10 mouse cellular contexts compared by ENCODE assay signal in genomic region chr11:96354801-96355311, GRCm38 (mm10). TPM values are rescaled to one million over a fixed set of nuclear protein-coding genes. Genes with fewer than 3 reads are reported as not detected.
A peak's percentile ranks its signal among the peaks of the same experiment; 100 is the strongest.
DNase-seq lines count a peak whose midpoint lies in the region; ATAC-seq and TF ChIP-seq lines count a peak whose summit lies in the region.
"Had no signal": no experiment of that assay in that cellular context is flagged by ENCODE, and none has a peak within 500 bp of the region (broad histone marks: within the 10 kb centered on the region; RNA-seq: fewer than 3 reads in every experiment).

No protein-coding gene starts in this region.

- H3K4me3 ChIP-seq in gastrocnemius, adult 2 months, result peak overlapping the region; percentile 69
- peak overlapping the region; percentile 9; the same call in 1 of the 2 replicates for H3K4me3 ChIP-seq in midbrain, embryonic 11.5 days (ENCODE audit: low read depth, low read length)
- no peak overlapping the region for H3K4me3 ChIP-seq in midbrain, postnatal 0 days (ENCODE audit: low read depth, low read length)
- H3K4me3 ChIP-seq in intestine, postnatal 0 days (ENCODE audit: low read depth, low read length), result peak overlapping the region; percentile 58
- peak overlapping the region; percentile 41 for H3K4me3 ChIP-seq in stomach, embryonic 15.5 days (replicated peaks)

- no peaks in the 10 kb centered on the region for H3K9me3 ChIP-seq in midbrain, embryonic 11.5 days (ENCODE audit: control insufficient read depth, low read length)
- 0 out of 2 replicates have a peak, but pooled peaks cover 4% of the 10 kb centered on the region for H3K9me3 ChIP-seq in midbrain, postnatal 0 days (ENCODE audit: low read length)
- no peaks in the 10 kb centered on the region for H3K9me3 ChIP-seq in intestine, postnatal 0 days (ENCODE audit: control insufficient read depth)
- H3K9me3 ChIP-seq in stomach, embryonic 15.5 days, result no peaks in the 10 kb centered on the region

- intact Hi-C loops in gastrocnemius, adult 2 months (cut with DNase I), result loop anchor here (5.0 kb wide), 2 partner anchors 43 to 52 kb away; no protein-coding TSS in a partner anchor

- H3K9ac ChIP-seq in midbrain, embryonic 11.5 days (ENCODE audit: low read length), result no peak overlapping the region
- no peak overlapping the region for H3K9ac ChIP-seq in midbrain, postnatal 0 days (replicated peaks; ENCODE audit: low read length, poor library complexity, severe bottlenecking)
- no peak overlapping the region; the same call in 1 of the 2 replicates for H3K9ac ChIP-seq in intestine, postnatal 0 days (ENCODE audit: low read depth, low read length)
- H3K9ac ChIP-seq in stomach, embryonic 15.5 days, result peak overlapping the region; percentile 37; the same call in 1 of the 2 replicates

- DNase-seq in gastrocnemius, adult 2 months, result no peak
- DNase-seq in gastrocnemius, postnatal 25 days, result no peak
- DNase-seq in midbrain, embryonic 11.5 days (ENCODE audit: low spot score, missing footprints), result peak; percentile 92
- DNase-seq in midbrain, postnatal 0 days (ENCODE audit: low spot score), result no peak
- DNase-seq in thymus, postnatal 25 days, result no peak
- DNase-seq in thymus, postnatal 10 days (ENCODE audit: low spot score in 2 of 2), result no peak
- DNase-seq: cerebellum, postnatal 14 days had no signal

- peaks cover 91% of the 10 kb centered on the region for H3K27me3 ChIP-seq in midbrain, embryonic 11.5 days (ENCODE audit: control insufficient read depth, insufficient read depth, low read length)
- peaks cover 77% of the 10 kb centered on the region for H3K27me3 ChIP-seq in midbrain, postnatal 0 days (ENCODE audit: insufficient read depth, low read length)
- peaks cover 24% of the 10 kb centered on the region for H3K27me3 ChIP-seq in intestine, postnatal 0 days (replicated peaks; ENCODE audit: control insufficient read depth, insufficient read depth, low read length)
- H3K27me3 ChIP-seq in stomach, embryonic 15.5 days (replicated peaks), result peaks cover 4% of the 10 kb centered on the region; the same call in 1 of the 2 replicates

- no peak for TF ChIP-seq CTCF in gastrocnemius, adult 2 months (IDR thresholded peaks at IDR 0.05)
- TF ChIP-seq CTCF in midbrain, postnatal 0 days (IDR thresholded peaks at IDR 0.05), result no peak
- no peak for TF ChIP-seq CTCF in intestine, postnatal 0 days (IDR thresholded peaks at IDR 0.05; ENCODE audit: low read depth)

- peak overlapping the region; percentile 29 for H3K4me2 ChIP-seq in midbrain, embryonic 11.5 days
- no peak overlapping the region for H3K4me2 ChIP-seq in midbrain, postnatal 0 days (ENCODE audit: low read depth, low read length, poor library complexity, severe bottlenecking)
- H3K4me2 ChIP-seq in intestine, postnatal 0 days (replicated peaks; ENCODE audit: low read depth), result peak overlapping the region; percentile 63
- H3K4me2 ChIP-seq in stomach, embryonic 15.5 days, result peak overlapping the region; percentile 72

- WGBS in midbrain, embryonic 11.5 days, result 2% methylated on average over 9 of the region's 9 CpGs
- WGBS in midbrain, postnatal 0 days, result 6% methylated on average over 9 of the region's 9 CpGs
- 21% methylated on average over 9 of the region's 9 CpGs for WGBS in intestine, postnatal 0 days
- 13% methylated on average over 9 of the region's 9 CpGs for WGBS in stomach, embryonic 15.5 days

- no peaks in the 10 kb centered on the region for H3K4me1 ChIP-seq in midbrain, embryonic 11.5 days (ENCODE audit: control insufficient read depth, insufficient read depth, low read length)
- no peaks in the 10 kb centered on the region for H3K4me1 ChIP-seq in midbrain, postnatal 0 days (ENCODE audit: insufficient read depth, low read length)
- H3K4me1 ChIP-seq in intestine, postnatal 0 days (replicated peaks; ENCODE audit: control insufficient read depth, insufficient read depth, low read length), result 0 out of 2 replicates have a peak, but pooled peaks cover under 1% of the 10 kb centered on the region
- H3K4me1 ChIP-seq in stomach, embryonic 15.5 days, result peaks cover 19% of the 10 kb centered on the region; the same call in 1 of the 2 replicates

- no peaks in the 10 kb centered on the region for H3K36me3 ChIP-seq in midbrain, embryonic 11.5 days (ENCODE audit: control insufficient read depth, insufficient read depth, low read length)
- no peaks in the 10 kb centered on the region for H3K36me3 ChIP-seq in midbrain, postnatal 0 days (ENCODE audit: insufficient read depth, low read length)
- no peaks in the 10 kb centered on the region for H3K36me3 ChIP-seq in intestine, postnatal 0 days (ENCODE audit: control insufficient read depth, insufficient read depth)
- H3K36me3 ChIP-seq in stomach, embryonic 15.5 days, result no peaks in the 10 kb centered on the region

- H3K27ac ChIP-seq in gastrocnemius, adult 2 months, result peak overlapping the region; percentile 77
- no peak overlapping the region for H3K27ac ChIP-seq in midbrain, embryonic 11.5 days (ENCODE audit: low read depth, low read length)
- no peak overlapping the region for H3K27ac ChIP-seq in midbrain, postnatal 0 days (ENCODE audit: low read depth, low read length)
- peak overlapping the region; percentile 41; the same call in 1 of the 2 replicates for H3K27ac ChIP-seq in intestine, postnatal 0 days (ENCODE audit: low read depth, low read length)
- peak overlapping the region; percentile 84 for H3K27ac ChIP-seq in stomach, embryonic 15.5 days

- no peak for ATAC-seq in midbrain, embryonic 11.5 days (ENCODE audit: low FRiP score)
- ATAC-seq in midbrain, postnatal 0 days (ENCODE audit: low FRiP score), result no peak
- ATAC-seq in intestine, postnatal 0 days, result no peak
- no peak for ATAC-seq in stomach, embryonic 15.5 days (ENCODE audit: insufficient read depth, low FRiP score, low read depth)

RNA-seq across cellular contexts. Expression of gene Hoxb2, which starts 4.5 kb away (rescaled TPM):
- under 1 TPM; 0.15 to 0.20 TPM for total RNA-seq in gastrocnemius, adult 2 months (2021)
- total RNA-seq in gastrocnemius, postnatal 25 days (2021), result under 1 TPM; 0.15 to 0.24 TPM
- polyA plus RNA-seq in midbrain, embryonic 11.5 days (2014; fragmentation: Nextera tagmentation; extraction: Ambion mirVana), result not detected in 2 replicates
- total RNA-seq in midbrain, postnatal 0 days (2014; rRNA removed), result 0.52 and 1.2 TPM in 2 replicates
- not detected in 2 replicates for polyA plus RNA-seq in midbrain, postnatal 0 days (2015; fragmentation: Nextera tagmentation; extraction: Ambion mirVana)
- 8.4 and 9.4 TPM in 2 replicates for polyA plus RNA-seq in intestine, postnatal 0 days (2015; fragmentation: Nextera tagmentation; extraction: Ambion mirVana)
- polyA plus RNA-seq in stomach, embryonic 15.5 days (2015; fragmentation: Nextera tagmentation; extraction: Ambion mirVana), result 20.3 and 21.0 TPM in 2 replicates

RNA-seq across cellular contexts. Expression of gene Hoxb1, which starts 10.7 kb away (rescaled TPM):
- not detected for total RNA-seq in gastrocnemius, adult 2 months (2021)
- total RNA-seq in gastrocnemius, postnatal 25 days (2021), result not detected
- not detected in 2 replicates for polyA plus RNA-seq in midbrain, embryonic 11.5 days (2014; fragmentation: Nextera tagmentation; extraction: Ambion mirVana)
- total RNA-seq in midbrain, postnatal 0 days (2014; rRNA removed), result not detected in 2 replicates
- not detected in 2 replicates for polyA plus RNA-seq in midbrain, postnatal 0 days (2015; fragmentation: Nextera tagmentation; extraction: Ambion mirVana)
- polyA plus RNA-seq in intestine, postnatal 0 days (2015; fragmentation: Nextera tagmentation; extraction: Ambion mirVana), result not detected in 2 replicates
- 0.10 TPM in 1 of 2 replicates, not detected in the other for polyA plus RNA-seq in stomach, embryonic 15.5 days (2015; fragmentation: Nextera tagmentation; extraction: Ambion mirVana)
- total RNA-seq: granulocyte monocyte progenitor cell, adult 5-6 weeks had no signal

RNA-seq across cellular contexts. Expression of gene Hoxb3, which starts 31.7 kb away (rescaled TPM):
- under 1 TPM; 0.22 to 0.51 TPM for total RNA-seq in gastrocnemius, adult 2 months (2021)
- total RNA-seq in gastrocnemius, postnatal 25 days (2021), result under 1 TPM; 0.43 to 0.78 TPM
- polyA plus RNA-seq in midbrain, embryonic 11.5 days (2014; fragmentation: Nextera tagmentation; extraction: Ambion mirVana), result not detected in 2 replicates
- total RNA-seq in midbrain, postnatal 0 days (2014; rRNA removed), result 0.94 and 9.2 TPM in 2 replicates
- polyA plus RNA-seq in midbrain, postnatal 0 days (2015; fragmentation: Nextera tagmentation; extraction: Ambion mirVana), result not detected in 2 replicates
- polyA plus RNA-seq in intestine, postnatal 0 days (2015; fragmentation: Nextera tagmentation; extraction: Ambion mirVana), result 1.1 and 1.3 TPM in 2 replicates
- 2.5 and 2.7 TPM in 2 replicates for polyA plus RNA-seq in stomach, embryonic 15.5 days (2015; fragmentation: Nextera tagmentation; extraction: Ambion mirVana)

RNA-seq across cellular contexts. Expression of gene Hoxb4, which starts 36.8 kb away (rescaled TPM):
- under 1 TPM; 0.31 to 0.38 TPM for total RNA-seq in gastrocnemius, adult 2 months (2021)
- under 1 TPM; 0.24 to 0.38 TPM for total RNA-seq in gastrocnemius, postnatal 25 days (2021)
- not detected in 2 replicates for polyA plus RNA-seq in midbrain, embryonic 11.5 days (2014; fragmentation: Nextera tagmentation; extraction: Ambion mirVana)
- total RNA-seq in midbrain, postnatal 0 days (2014; rRNA removed), result 0.09 and 0.66 TPM in 2 replicates
- not detected in 2 replicates for polyA plus RNA-seq in midbrain, postnatal 0 days (2015; fragmentation: Nextera tagmentation; extraction: Ambion mirVana)
- polyA plus RNA-seq in intestine, postnatal 0 days (2015; fragmentation: Nextera tagmentation; extraction: Ambion mirVana), result 1.1 and 1.5 TPM in 2 replicates
- polyA plus RNA-seq in stomach, embryonic 15.5 days (2015; fragmentation: Nextera tagmentation; extraction: Ambion mirVana), result 3.4 and 3.6 TPM in 2 replicates

RNA-seq across cellular contexts. Expression of gene Hoxb5, which starts 51.7 kb away (rescaled TPM):
- under 1 TPM; 0.26 to 0.28 TPM for total RNA-seq in gastrocnemius, adult 2 months (2021)
- under 1 TPM; 0.38 to 0.64 TPM for total RNA-seq in gastrocnemius, postnatal 25 days (2021)
- polyA plus RNA-seq in midbrain, embryonic 11.5 days (2014; fragmentation: Nextera tagmentation; extraction: Ambion mirVana), result not detected in 2 replicates
- total RNA-seq in midbrain, postnatal 0 days (2014; rRNA removed), result 1.5 TPM in 1 of 2 replicates, not detected in the other
- polyA plus RNA-seq in midbrain, postnatal 0 days (2015; fragmentation: Nextera tagmentation; extraction: Ambion mirVana), result not detected in 2 replicates
- polyA plus RNA-seq in intestine, postnatal 0 days (2015; fragmentation: Nextera tagmentation; extraction: Ambion mirVana), result 14.7 and 15.8 TPM in 2 replicates
- 17.6 and 17.9 TPM in 2 replicates for polyA plus RNA-seq in stomach, embryonic 15.5 days (2015; fragmentation: Nextera tagmentation; extraction: Ambion mirVana)

Comparison
In these comparisons a context has a peak if more than half of its experiments do, and no peak if none do; other contexts are left out.
1. H3K27ac ChIP-seq: peak in gastrocnemius, adult 2 months (single experiment), intestine, postnatal 0 days (single experiment) and stomach, embryonic 15.5 days (single experiment); none in midbrain, embryonic 11.5 days (single experiment) and midbrain, postnatal 0 days (single experiment).